Mouse (Mus musculus): ENCODE measurements around the gene Abtb2.

DNA sequence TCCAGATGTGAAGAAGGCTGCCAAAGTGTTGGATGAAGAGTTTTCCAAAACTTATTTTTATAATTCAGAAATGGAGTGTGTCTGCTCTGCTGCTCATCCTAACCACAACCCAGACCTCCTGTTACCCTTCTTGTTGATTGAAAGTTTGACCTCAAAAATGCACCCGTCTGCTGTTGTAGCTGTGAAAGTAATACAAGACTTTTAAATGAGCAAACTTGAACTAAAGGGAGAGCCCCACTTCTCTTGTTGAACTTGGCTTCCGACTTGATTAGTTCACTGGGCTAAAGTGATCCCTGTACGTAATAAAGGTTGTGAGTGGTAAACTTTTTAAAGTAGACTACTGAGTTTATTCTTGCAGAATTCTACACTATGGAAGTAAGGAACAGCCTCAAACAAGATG lies 10.3 kb downstream of the Abtb2 start:
- no peak for TF ChIP-seq CTCF (IDR thresholded peaks at IDR 0.05)
- TF ChIP-seq EP300 (IDR thresholded peaks at IDR 0.05; ENCODE audit: insufficient read depth, low read depth, low read length): no peak
